Mouse (Mus musculus) NIH3T3 (cell line): ENCODE data around the gene Bcl2a1a.
"Not testable (repeated sequence)": the region's sequence is repeated elsewhere in the genome, so short reads cannot be mapped to it uniquely, and the experiment has no call there.

ENCODE experiments used
- DNase-seq: peaks from one replicate; pipeline ENCODE4 v3.0.0-alpha.2; 2012; ENCODE audit warnings: low read depth

The Bcl2a1a gene

DNA sequence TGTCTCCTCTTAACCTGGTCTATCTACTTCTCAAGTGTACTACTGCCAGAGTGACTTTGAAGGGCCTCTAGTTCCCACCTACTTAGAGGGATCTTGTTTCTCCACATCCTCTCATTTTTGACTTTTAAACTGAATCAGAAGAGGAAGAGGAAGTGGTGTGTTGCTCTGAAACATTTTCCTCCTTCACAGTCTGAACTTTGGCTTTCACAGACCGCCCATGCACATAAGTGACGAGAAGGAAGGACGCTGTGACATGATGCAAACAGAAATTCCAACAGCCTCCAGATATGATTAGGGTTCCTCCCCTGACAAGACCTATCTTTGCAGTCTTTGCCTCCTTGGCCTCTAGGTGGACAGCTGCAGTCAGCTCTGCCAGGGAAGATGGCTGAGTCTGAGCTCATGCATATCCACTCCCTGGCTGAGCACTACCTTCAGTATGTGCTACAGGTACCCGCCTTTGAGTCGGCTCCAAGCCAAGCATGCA lies at the start of gene Bcl2a1a:
TSS of gene Bcl2a1a (plus strand) at position 231 of the 484 bp plus-strand sequence.
- DNase-seq = not testable (repeated sequence)

DNA sequence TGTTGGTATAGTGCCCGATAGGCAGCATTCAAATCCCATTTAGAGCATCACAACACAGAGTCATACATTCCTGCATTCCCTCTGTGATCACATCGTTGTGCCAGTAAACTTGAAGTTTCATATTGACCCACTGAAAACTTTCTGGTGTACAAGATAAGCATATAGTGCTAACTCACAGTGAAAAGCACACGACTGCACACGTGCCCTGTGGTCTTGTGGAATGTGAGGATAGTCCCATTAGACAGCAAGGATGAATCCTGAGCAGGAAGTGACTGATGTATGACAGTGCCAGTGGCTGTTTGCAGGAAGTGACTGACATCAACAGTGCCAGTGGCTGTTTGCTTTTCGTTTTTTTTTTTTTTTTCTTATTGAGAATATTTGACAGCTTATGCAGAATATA lies 40.1 kb upstream of the Bcl2a1a start:
- DNase-seq = not testable (repeated sequence)

DNA sequence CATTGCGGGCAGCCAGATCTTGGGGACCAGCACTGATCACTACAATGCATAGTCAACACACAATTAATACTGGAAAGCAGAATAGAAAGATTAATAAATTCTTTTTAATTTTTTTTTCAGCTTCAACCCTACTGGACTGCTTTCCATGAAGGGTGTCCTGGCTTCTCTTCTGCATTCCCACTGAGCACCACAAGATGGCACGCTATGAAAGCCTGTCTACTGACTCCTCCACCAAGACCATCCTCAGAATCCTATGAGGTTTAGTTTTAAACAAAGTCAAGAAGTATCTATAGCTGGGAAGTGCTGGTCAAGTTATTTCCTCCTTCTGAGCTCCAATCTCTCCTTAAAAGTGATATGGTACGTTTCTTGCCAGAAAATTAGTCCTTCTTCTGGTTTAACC lies 18.4 kb upstream of the Bcl2a1a start:
- DNase-seq = not testable (repeated sequence)

DNA sequence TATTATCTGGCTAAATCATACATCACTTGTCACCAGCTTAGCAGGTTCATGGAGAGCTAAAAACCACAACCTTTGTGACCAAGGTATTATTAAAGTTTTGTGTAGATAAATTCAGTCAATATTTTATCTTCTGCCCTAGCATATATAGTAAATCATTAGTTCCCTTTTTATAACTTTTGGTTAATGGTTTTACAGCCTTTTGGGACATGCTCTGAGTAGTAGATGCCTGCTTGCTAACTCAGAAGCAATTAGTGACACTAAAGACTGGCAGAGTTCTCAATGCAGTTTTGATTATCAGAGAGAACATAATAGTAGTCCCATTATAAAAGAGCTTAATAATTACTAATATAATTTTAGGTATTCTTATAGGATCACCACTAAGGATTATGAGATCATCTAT lies 5.2 kb upstream of the Bcl2a1a start:
- not testable (repeated sequence) for DNase-seq

DNA sequence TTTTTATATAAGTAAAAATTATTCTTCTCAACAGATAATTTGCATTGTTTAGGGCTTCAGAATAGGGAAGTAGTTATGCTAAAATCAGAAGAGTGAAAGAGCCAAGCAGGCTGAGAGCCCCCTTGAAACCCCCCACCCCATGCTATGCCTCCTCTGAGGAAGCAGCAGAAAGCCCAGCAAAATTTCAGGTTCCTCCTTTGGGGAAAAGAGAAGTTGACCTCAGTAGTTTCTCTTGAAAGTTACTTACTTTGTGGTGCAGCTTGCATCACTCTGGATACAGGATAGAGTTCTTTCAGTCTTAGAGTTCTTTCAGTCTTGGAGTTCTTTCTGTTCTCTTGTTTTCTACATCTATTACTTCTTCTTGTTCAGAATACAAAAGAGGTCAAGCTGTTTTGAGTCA lies 3.5 kb upstream of the Bcl2a1a start:
- DNase-seq = not testable (repeated sequence)

DNA sequence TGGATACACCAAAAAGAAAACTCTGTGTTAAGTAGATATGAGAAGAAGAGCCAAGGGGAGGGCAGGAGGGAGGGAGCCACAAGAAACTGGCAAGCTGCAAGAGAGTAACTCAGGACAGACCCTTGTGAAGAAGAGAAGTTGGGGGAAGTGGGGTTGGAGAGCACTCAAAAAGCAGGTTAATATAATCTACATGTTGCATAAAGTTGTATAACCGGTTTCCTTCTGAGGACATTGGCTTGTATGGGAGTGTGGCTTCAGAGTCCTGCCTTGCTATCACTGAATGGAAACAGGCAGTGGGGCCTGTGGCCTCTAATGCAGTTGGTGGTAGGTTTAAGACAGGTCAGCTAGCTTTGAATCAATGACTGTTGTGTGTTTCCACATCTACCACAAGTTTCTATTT lies 1.5 kb upstream of the Bcl2a1a start:
- DNase-seq = not testable (repeated sequence)

DNA sequence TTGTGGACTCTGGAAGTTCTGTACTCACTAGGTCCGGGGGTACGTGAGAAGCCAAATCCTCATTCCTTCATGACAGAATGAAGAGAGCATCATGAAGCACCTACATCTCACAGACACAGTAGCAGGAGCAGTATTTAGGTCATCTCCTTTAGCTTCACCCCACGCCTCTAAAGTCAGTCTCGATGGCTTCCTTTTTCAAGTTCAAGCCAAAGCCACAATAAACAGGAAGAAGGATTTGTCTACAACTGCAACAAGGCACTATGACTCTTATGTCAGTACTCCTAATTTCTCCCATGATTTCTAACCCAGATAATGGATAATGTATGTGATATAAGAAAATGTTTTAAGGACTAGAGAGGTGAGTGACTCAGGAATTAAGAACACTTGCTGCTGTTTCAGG lies 665 bp upstream of the Bcl2a1a start:
- DNase-seq = not testable (repeated sequence)

DNA sequence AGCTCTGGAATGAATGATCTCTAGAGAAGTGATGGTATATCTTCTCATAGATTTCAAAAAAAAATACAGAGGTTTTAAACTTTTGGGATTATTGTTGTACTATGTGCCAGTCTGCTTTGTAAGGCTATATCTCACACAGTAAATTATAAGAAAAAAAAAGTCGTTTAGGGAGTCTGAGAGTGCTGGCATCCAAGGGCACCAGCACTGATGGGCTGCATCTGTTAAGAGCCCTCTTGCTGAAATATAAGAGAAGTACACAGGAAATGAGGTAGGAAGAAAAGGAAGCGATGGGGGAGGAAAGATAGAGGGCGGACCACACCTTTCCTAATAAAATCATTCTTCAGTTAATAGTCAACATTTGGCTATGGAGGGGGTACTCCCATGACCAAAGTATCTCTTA lies 2.2 kb downstream of the Bcl2a1a start:
- DNase-seq = no peak

DNA sequence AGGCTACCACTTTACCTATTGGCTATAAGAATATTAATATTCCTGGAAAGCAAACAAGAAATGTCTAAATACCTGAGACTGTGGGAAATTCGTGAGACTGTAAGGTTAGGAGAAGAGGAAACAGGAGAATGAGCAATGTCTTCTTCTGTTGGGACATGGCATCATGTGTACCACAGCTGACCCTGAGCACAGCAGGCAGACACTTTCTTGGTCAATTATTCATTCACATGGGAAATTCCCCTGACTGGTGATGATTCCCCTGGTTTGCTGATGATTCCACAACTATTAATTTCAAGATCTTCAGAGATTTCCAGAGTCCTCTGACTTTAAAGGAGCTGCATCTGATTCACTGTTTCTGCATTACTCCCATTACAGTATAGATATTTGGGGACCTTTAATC lies 3.3 kb downstream of the Bcl2a1a start:
- not testable (repeated sequence) for DNase-seq

DNA sequence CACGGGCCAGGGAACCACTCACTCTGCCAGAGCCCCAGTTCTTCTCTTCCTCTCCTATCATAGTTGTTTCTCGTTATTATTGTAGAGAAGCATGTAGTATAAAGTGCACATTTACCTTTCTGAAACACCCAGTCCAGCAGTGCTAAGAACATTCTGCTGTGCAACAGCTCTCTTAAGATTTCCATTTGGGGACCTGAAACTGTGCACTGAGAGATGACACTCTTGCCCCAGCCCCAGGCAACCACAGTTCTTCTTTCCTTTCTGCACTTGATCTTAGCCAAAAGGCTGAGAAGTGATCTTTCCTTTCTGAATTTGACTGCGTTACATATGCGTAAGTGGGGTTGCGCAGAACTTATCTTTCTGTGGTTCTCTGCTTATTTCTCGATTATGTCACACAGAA lies 9.8 kb downstream of the Bcl2a1a start:
- DNase-seq = not testable (repeated sequence)

DNA sequence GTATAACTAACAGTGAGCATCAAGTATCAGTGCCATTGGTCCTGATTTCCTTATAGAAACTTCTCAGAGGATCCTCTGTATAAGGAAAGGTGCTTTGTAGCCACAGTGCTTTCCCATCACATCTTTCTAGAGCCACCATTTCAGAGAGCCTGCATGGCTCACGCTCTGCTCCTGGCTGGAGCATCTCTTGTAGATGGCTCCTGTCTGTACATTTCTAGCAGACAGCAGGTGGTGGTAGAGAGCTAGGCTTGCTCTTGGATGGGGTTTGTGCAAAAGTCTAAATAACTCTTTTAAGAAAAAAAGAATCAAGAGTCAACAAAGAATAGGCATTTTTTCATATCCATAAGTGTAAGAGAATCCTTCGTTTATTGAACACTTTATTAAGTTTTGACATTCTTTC lies 12.8 kb downstream of the Bcl2a1a start:
- not testable (repeated sequence) for DNase-seq

DNA sequence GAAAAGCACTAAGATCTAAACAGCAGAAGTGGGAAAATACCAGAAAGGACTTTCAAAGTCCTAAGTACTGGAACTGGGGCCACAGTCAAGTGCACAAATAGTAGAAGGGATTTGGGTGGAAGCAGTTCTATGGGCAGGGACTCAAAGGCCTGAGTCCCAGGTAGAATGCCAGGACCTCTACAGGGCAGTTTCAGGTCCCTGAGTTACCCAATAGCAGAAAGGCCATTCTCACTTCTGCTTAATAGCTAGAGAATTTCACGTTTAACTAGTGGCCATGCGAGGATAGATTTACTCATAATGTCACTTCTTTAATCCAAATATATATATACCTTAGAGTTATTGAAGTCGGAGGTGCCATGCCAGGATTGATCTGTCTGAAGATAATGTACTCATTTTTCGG lies 20.2 kb downstream of the Bcl2a1a start:
- DNase-seq = not testable (repeated sequence)

DNA sequence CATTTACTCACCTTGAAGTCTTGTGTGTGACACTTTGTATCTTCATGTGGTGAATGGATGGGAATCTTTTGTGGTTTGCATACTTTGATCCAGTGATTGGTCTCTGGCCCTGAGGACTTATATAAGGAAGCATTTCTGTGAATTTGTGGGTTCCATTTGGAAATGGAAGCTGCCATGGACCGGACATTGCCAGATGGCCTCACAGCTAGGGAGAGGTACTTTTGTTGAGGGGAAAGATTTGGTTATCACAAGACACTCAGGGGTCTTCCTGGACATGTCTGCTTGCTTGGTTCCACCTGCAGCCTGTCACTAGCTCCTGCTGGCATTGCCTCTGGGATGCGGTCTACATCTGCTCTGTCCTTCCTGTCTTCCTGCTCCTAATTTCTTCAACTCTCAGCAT lies 23.1 kb downstream of the Bcl2a1a start:
- DNase-seq = not testable (repeated sequence)

DNA sequence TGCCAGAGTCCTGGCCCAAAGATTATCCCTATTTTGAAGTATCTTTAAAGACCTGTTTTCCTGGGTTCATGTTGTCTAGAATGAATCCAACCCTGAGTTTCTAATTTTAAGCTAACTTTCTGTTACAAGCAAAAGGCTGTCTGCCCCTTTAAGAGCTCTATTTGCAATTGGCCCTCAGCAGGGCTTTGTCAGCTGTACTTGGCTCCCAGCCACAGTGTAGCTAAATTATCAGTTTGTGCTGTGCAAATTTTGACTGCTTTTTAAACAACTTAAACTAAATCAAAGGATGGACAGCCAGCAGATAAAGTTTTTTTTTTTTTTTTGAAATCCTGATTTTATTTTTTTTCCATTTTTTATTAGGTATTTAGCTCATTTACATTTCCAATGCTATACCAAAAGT lies 44.8 kb downstream of the Bcl2a1a start:
- not testable (repeated sequence) for DNase-seq
